Mouse (Mus musculus) heart, embryonic 16.5 days (tissue): ENCODE results near the gene Sertm1. TPM values are rescaled to one million over a fixed set of nuclear protein-coding genes. Genes with fewer than 3 reads are reported as not detected.

Experiments used
- ATAC-seq: fragments of 200-750 bp; cut with Nextera tagmentation; replicated peaks from 2 replicates; pipeline ENCODE4 v1.8.0; 2017; ENCODE audit warnings: moderate number of reproducible peaks; ENCODE audit not compliant: insufficient read depth, low FRiP score; ENCODE audit errors: extremely low read depth
- H3K27ac ChIP-seq: fragments of 300-500 bp; sonication (generic); 2 replicates; pipeline ENCODE4 v1.5.1; 2014; ENCODE audit warnings: mild to moderate bottlenecking, low read length, control low read depth, moderate library complexity
- H3K27me3 ChIP-seq: fragments of 300-500 bp; sonication (generic); 2 replicates; pipeline ENCODE4 v1.6.1; 2014; ENCODE audit warnings: low read length, mixed read lengths; ENCODE audit not compliant: control insufficient read depth, insufficient read depth
- H3K36me3 ChIP-seq: fragments of 300-500 bp; sonication (generic); 2 replicates; pipeline ENCODE4 v1.6.1; 2014; ENCODE audit not compliant: control insufficient read depth, insufficient read depth
- H3K4me1 ChIP-seq: fragments of 300-500 bp; sonication (generic); 2 replicates; pipeline ENCODE4 v1.6.1; 2014; ENCODE audit warnings: low read length, mixed read lengths; ENCODE audit not compliant: control insufficient read depth, insufficient read depth
- H3K4me2 ChIP-seq: fragments of 300-500 bp; sonication (generic); 2 replicates; pipeline ENCODE4 v1.6.1; 2014; ENCODE audit warnings: low read depth, mild to moderate bottlenecking, control low read depth, low read length
- H3K4me3 ChIP-seq: fragments of 300-500 bp; sonication (generic); 2 replicates; pipeline ENCODE4 v1.5.1; 2014; ENCODE audit warnings: mild to moderate bottlenecking, control low read depth, low read length
- H3K9ac ChIP-seq: fragments of 300-500 bp; sonication (generic); 2 replicates; pipeline ENCODE4 v1.6.1; 2014; ENCODE audit warnings: low read length, control low read depth
- H3K9me3 ChIP-seq: fragments of 300-500 bp; sonication (generic); replicated peaks from 2 replicates; pipeline ENCODE4 v1.6.1; 2016; ENCODE audit warnings: low read length; ENCODE audit not compliant: control insufficient read depth
- WGBS: fragments of 180-500 bp; shearing (Covaris S2); extraction: QIAGEN DNeasy Blood & Tissue Kit; methylation state at CpG from one replicate; pipeline ENCODE4 v1.1.7; 2014; 5-methylcytosine and 5-hydroxymethylcytosine counted together
- polyA plus RNA-seq: library from polyadenylated mRNA; unstranded; fragments of >200 nt; fragmentation: Nextera tagmentation; extraction: Ambion mirVana; gene quantifications from 2 replicates; pipeline ENCODE4 v1.2.1, GENCODE M21; 2015

Sertm1 gene
- 0.07 and 0.11 TPM in 2 replicates for polyA plus RNA-seq

- peaks cover 9% of the 10 kb centered on the region; the same call in 1 of the 2 replicates for H3K4me1 ChIP-seq
- WGBS: under 1% methylated on average over 37 of the region's 38 CpGs
- H3K9me3 ChIP-seq: no peaks in the 10 kb centered on the region
- H3K4me2 ChIP-seq: peak within 1 kb of the TSS; percentile 89
- peak within 1 kb of the TSS; percentile 59 for H3K4me3 ChIP-seq
- H3K27ac ChIP-seq: no peak within 1 kb of the TSS
- ATAC-seq: peak; percentile 94
- H3K27me3 ChIP-seq: peaks cover 34% of the 10 kb centered on the region
- peak within 1 kb of the TSS; percentile 68 for H3K9ac ChIP-seq
- H3K36me3 ChIP-seq: no peaks in the 10 kb centered on the region
Observed at GRCm38 (mm10) chr3:54915643-54916071, at the start of gene Sertm1. Gene Sertm1, minus strand, starts transcription at chr3:54915887.

GRCm38 (mm10) chr3:54964948-54965506 is 49.3 kb upstream of the Sertm1 start:
- no peak overlapping the region for H3K27ac ChIP-seq
- no peak overlapping the region for H3K9ac ChIP-seq
- H3K36me3 ChIP-seq: no peaks in the 10 kb centered on the region
- no peak for ATAC-seq
- no peaks in the 10 kb centered on the region for H3K27me3 ChIP-seq
- H3K9me3 ChIP-seq: no peaks in the 10 kb centered on the region
- H3K4me1 ChIP-seq: no peaks in the 10 kb centered on the region
- no peak overlapping the region for H3K4me2 ChIP-seq
- no peak overlapping the region for H3K4me3 ChIP-seq
- 73% methylated on average over 3 of the region's 3 CpGs for WGBS

GRCm38 (mm10) chr3:54943067-54943810 is 27.6 kb upstream of the Sertm1 start:
- H3K4me2 ChIP-seq: no peak overlapping the region
- WGBS: 61% methylated on average over 6 of the region's 6 CpGs
- no peaks in the 10 kb centered on the region for H3K27me3 ChIP-seq
- no peak for ATAC-seq
- H3K9ac ChIP-seq: no peak overlapping the region
- H3K27ac ChIP-seq: no peak overlapping the region
- H3K36me3 ChIP-seq: no peaks in the 10 kb centered on the region
- no peaks in the 10 kb centered on the region for H3K9me3 ChIP-seq
- no peak overlapping the region for H3K4me3 ChIP-seq
- H3K4me1 ChIP-seq: no peaks in the 10 kb centered on the region

GRCm38 (mm10) chr3:54934535-54934934 is 18.8 kb upstream of the Sertm1 start:
- Histone ChIP-seq H3K9ac (no peak overlapping the region), H3K27ac (no peak overlapping the region), H3K4me3 (no peak overlapping the region), H3K9me3 (no peaks in the 10 kb centered on the region; the same call in 1 of the 2 replicates), H3K36me3 (no peaks in the 10 kb centered on the region), H3K4me2 (no peak overlapping the region), H3K4me1 (no peaks in the 10 kb centered on the region), H3K27me3 (no peaks in the 10 kb centered on the region)
- ATAC-seq: no peak
- WGBS: 72% methylated on average over 4 of the region's 4 CpGs

GRCm38 (mm10) chr3:54932599-54932998 is 16.9 kb upstream of the Sertm1 start:
- Histone ChIP-seq H3K4me3 (no peak overlapping the region), H3K27ac (no peak overlapping the region), H3K36me3 (no peaks in the 10 kb centered on the region), H3K9me3 (no peaks in the 10 kb centered on the region; the same call in 1 of the 2 replicates), H3K4me1 (no peaks in the 10 kb centered on the region), H3K27me3 (no peaks in the 10 kb centered on the region), H3K9ac (no peak overlapping the region), H3K4me2 (no peak overlapping the region)
- ATAC-seq: no peak
- 82% methylated on average over 4 of the region's 4 CpGs for WGBS

- Histone ChIP-seq H3K36me3 (no peaks in the 10 kb centered on the region), H3K27ac (no peak overlapping the region), H3K4me1 (peaks cover 3% of the 10 kb centered on the region; the same call in 1 of the 2 replicates), H3K27me3 (peaks cover 18% of the 10 kb centered on the region), H3K4me3 (no peak overlapping the region), H3K9me3 (no peaks in the 10 kb centered on the region), H3K4me2 (no peak overlapping the region), H3K9ac (no peak overlapping the region)
- 73% methylated on average over 3 of the region's 3 CpGs for WGBS
- ATAC-seq: no peak
Observed at GRCm38 (mm10) chr3:54920425-54920824, 4.7 kb upstream of the Sertm1 start.

- Histone ChIP-seq H3K36me3 (no peaks in the 10 kb centered on the region), H3K27me3 (peaks cover 34% of the 10 kb centered on the region), H3K9ac (peak overlapping the region; percentile 68), H3K4me1 (peaks cover 9% of the 10 kb centered on the region; the same call in 1 of the 2 replicates), H3K27ac (no peak overlapping the region), H3K9me3 (no peaks in the 10 kb centered on the region), H3K4me2 (peak overlapping the region; percentile 89), H3K4me3 (peak overlapping the region; percentile 59)
- 0 out of 2 replicates have a peak, but pooled peaks have one; percentile 30 for ATAC-seq
- WGBS: 4% methylated on average over 31 of the region's 31 CpGs
Observed at GRCm38 (mm10) chr3:54914845-54915642, 643 bp downstream of the Sertm1 start.

GRCm38 (mm10) chr3:54908878-54909277 is 6.8 kb downstream of the Sertm1 start:
- Histone ChIP-seq H3K4me1 (no peaks in the 10 kb centered on the region), H3K4me2 (no peak overlapping the region), H3K27me3 (peaks cover 4% of the 10 kb centered on the region), H3K27ac (no peak overlapping the region), H3K9me3 (no peaks in the 10 kb centered on the region), H3K4me3 (no peak overlapping the region), H3K9ac (no peak overlapping the region), H3K36me3 (no peaks in the 10 kb centered on the region)
- no peak for ATAC-seq
- 32% methylated on average over 1 of the region's 1 CpGs for WGBS
